Mouse (Mus musculus) embryonic facial prominence, embryonic 14.5 days (tissue): ENCODE measurements around the gene Olfr1323. TPM values are rescaled to one million over a fixed set of nuclear protein-coding genes. Genes with fewer than 3 reads are reported as not detected.

ENCODE experiments used
- ATAC-seq: fragments of 200-750 bp; cut with Nextera tagmentation; 2 replicates; pipeline ENCODE4 v1.8.0; 2017; ENCODE audit warnings: low read depth, moderate number of reproducible peaks, moderate TSS enrichment
- DNase-seq: peaks from one replicate; pipeline ENCODE4 v3.0.0-alpha.2; 2015; ENCODE audit warnings: low spot score
- H3K27ac ChIP-seq: fragments of 300-500 bp; sonication (generic); replicated peaks from 2 replicates; pipeline ENCODE4 v1.5.1; 2014; ENCODE audit warnings: low read depth, mild to moderate bottlenecking, low read length, moderate library complexity
- H3K27me3 ChIP-seq: fragments of 300-500 bp; sonication (generic); replicated peaks from 2 replicates; pipeline ENCODE4 v1.6.1; 2014; ENCODE audit warnings: low read length; ENCODE audit not compliant: control insufficient read depth, insufficient read depth
- H3K36me3 ChIP-seq: fragments of 300-500 bp; sonication (generic); 2 replicates; pipeline ENCODE4 v1.6.1; 2014; ENCODE audit warnings: low read length, mixed read lengths; ENCODE audit not compliant: control insufficient read depth, insufficient read depth
- H3K4me1 ChIP-seq: fragments of 300-500 bp; sonication (generic); 2 replicates; pipeline ENCODE4 v1.6.1; 2014; ENCODE audit warnings: antibody characterized with exemption, low read length; ENCODE audit not compliant: control insufficient read depth, insufficient read depth
- H3K4me2 ChIP-seq: fragments of 300-500 bp; sonication (generic); 2 replicates; pipeline ENCODE4 v1.6.1; 2014; ENCODE audit warnings: low read depth, mild to moderate bottlenecking, low read length, moderate library complexity, mixed read lengths
- H3K4me3 ChIP-seq: fragments of 300-500 bp; sonication (generic); 2 replicates; pipeline ENCODE4 v1.5.1; 2014; ENCODE audit warnings: low read depth, mild to moderate bottlenecking, low read length
- H3K9ac ChIP-seq: fragments of 300-500 bp; sonication (generic); 2 replicates; pipeline ENCODE4 v1.6.1; 2014; ENCODE audit warnings: low read depth, mild to moderate bottlenecking, low read length, moderate library complexity, mixed read lengths
- H3K9me3 ChIP-seq: fragments of 300-500 bp; sonication (generic); 2 replicates; pipeline ENCODE4 v1.6.1; 2016; ENCODE audit warnings: low read length; ENCODE audit not compliant: control insufficient read depth
- WGBS: fragments of 180-500 bp; shearing (Covaris S2); extraction: QIAGEN DNeasy Blood & Tissue Kit; methylation state at CpG from one replicate; pipeline ENCODE4 v1.1.7; 2014; 5-methylcytosine and 5-hydroxymethylcytosine counted together
- polyA plus RNA-seq: library from polyadenylated mRNA; unstranded; fragments of >200 nt; fragmentation: Nextera tagmentation; extraction: Ambion mirVana; gene quantifications from 2 replicates; pipeline ENCODE4 v1.2.1, GENCODE M21; 2014

The Olfr1323 gene
- polyA plus RNA-seq, result not detected in 2 replicates

- Histone ChIP-seq H3K4me1 (no peaks in the 10 kb centered on the region), H3K36me3 (no peaks in the 10 kb centered on the region), H3K4me3 (no peak within 1 kb of the TSS), H3K4me2 (no peak within 1 kb of the TSS), H3K9me3 (no peaks in the 10 kb centered on the region), H3K27ac (no peak within 1 kb of the TSS), H3K9ac (no peak within 1 kb of the TSS), H3K27me3 (no peaks in the 10 kb centered on the region)
- no peak for DNase-seq
- 93% methylated on average over 1 of the region's 1 CpGs for WGBS
- ATAC-seq, result no peak
These were observed at the start of gene Olfr1323 for GRCm38 (mm10) chrX:50019259-50019658. Olfr1323 (minus strand) TSS chrX:50019359.

GRCm38 (mm10) chrX:50012242-50012641, 6.9 kb downstream of the Olfr1323 start:
- no peaks in the 10 kb centered on the region for H3K9me3 ChIP-seq
- H3K27me3 ChIP-seq, result no peaks in the 10 kb centered on the region
- no peak overlapping the region for H3K9ac ChIP-seq
- no peak overlapping the region for H3K4me3 ChIP-seq
- no peak overlapping the region for H3K4me2 ChIP-seq
- no peaks in the 10 kb centered on the region for H3K36me3 ChIP-seq
- WGBS, result 41% methylated on average over 4 of the region's 4 CpGs
- H3K27ac ChIP-seq, result no peak overlapping the region
- ATAC-seq (no peak), DNase-seq (peak; percentile 0)
- H3K4me1 ChIP-seq, result no peaks in the 10 kb centered on the region

Other genes with a start within 250 kb of the Olfr1323 start
- gene Igsf1, start 221.6 kb downstream of the Olfr1323 start, polyA plus RNA-seq, result 7.4 and 11.7 TPM in 2 replicates
- not detected in 2 replicates for gene Olfr1322, start 127.9 kb downstream of the Olfr1323 start, polyA plus RNA-seq